Mouse (Mus musculus) kidney, adult 2 months (tissue): ENCODE measurements around the gene Zc3h12c. TPM values are rescaled to one million over a fixed set of nuclear protein-coding genes. Genes with fewer than 3 reads are reported as not detected.
A peak's percentile ranks its signal among the peaks of the same experiment; 100 is the strongest.

Experiments
- DNase-seq: peaks from one replicate; pipeline ENCODE4 v3.0.0; 2021
- H3K27ac ChIP-seq: fragments of 200-500 bp; 2 replicates; pipeline ENCODE4 v1.5.1; 2012; ENCODE audit warnings: low read depth, low read length, control low read depth, inconsistent platforms; ENCODE audit not compliant: insufficient read depth
- H3K27me3 ChIP-seq: fragments of 200-500 bp; replicated peaks from 2 replicates; pipeline ENCODE4 v1.6.1; 2012; ENCODE audit warnings: mild to moderate bottlenecking, moderate library complexity, low read length, inconsistent platforms; ENCODE audit not compliant: control insufficient read depth, insufficient read depth
- H3K36me3 ChIP-seq: fragments of 200-500 bp; 2 replicates; pipeline ENCODE4 v1.6.1; 2012; ENCODE audit warnings: mild to moderate bottlenecking, moderate library complexity, low read length, inconsistent platforms; ENCODE audit not compliant: control insufficient read depth, insufficient read depth
- H3K4me1 ChIP-seq: fragments of 200-500 bp; 2 replicates; pipeline ENCODE4 v1.6.1; 2011; ENCODE audit warnings: low read length; ENCODE audit not compliant: control insufficient read depth, insufficient read depth
- H3K4me3 ChIP-seq: fragments of 200-500 bp; 2 replicates; pipeline ENCODE4 v1.5.1; 2011; ENCODE audit warnings: mild to moderate bottlenecking, low read depth, low read length, control low read depth; ENCODE audit not compliant: insufficient read depth
- CTCF ChIP-seq: fragments of 200-500 bp; conservative IDR thresholded peaks from 2 replicates; pipeline ENCODE4 v1.5.1; 2011; ENCODE audit warnings: low read depth, mild to moderate bottlenecking, control low read depth, low read length, moderate library complexity, mixed read lengths; ENCODE audit not compliant: insufficient read depth, insufficient read length
- POLR2A ChIP-seq: fragments of 200-500 bp; IDR thresholded peaks from one replicate; pipeline ENCODE4 v1.6.1; 2011; ENCODE audit warnings: low read depth, low read length, control low read depth
- WGBS: fragments of 180-500 bp; shearing (Covaris S2); methylation state at CpG from one replicate; pipeline ENCODE4 v1.1.7; 2018; 5-methylcytosine and 5-hydroxymethylcytosine counted together
- polyA plus RNA-seq: library from polyadenylated mRNA; depleted of rRNA; stranded (reverse); fragments of >200 nt; gene quantifications from 2 replicates; pipeline ENCODE4 v1.2.3, GENCODE M21; 2012

Gene Zc3h12c
- polyA plus RNA-seq, 1 experiment, result 6.0 TPM

DNA sequence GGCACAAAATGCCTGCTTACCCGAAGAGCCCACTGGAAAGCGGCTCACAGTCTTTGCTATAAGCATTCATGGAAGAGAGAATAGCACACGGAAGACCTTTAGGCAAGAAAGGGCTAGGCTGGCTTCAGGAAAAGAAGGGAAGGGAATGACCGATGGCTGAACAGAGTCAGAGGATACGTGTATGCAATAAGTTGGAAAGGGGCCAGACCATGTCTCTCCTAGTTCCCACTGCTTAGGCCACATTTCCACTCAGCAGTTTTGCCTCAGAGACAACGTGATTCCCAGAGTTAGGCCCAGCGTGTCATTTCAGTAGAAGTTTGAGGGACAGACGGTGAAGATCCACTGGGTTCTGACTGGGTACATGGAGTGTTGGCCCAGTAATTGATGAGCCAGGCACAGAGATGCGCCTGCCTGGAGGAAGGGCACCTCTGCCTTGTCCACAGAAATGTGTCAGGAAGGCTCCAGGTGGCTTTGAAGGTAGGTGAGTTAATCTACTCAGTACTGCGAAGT lies 73.8 kb downstream of the Zc3h12c start:
- no peaks in the 10 kb centered on the region for H3K27me3 ChIP-seq
- 0 out of 2 replicates have a peak, but pooled peaks cover 8% of the 10 kb centered on the region for H3K4me1 ChIP-seq
- 67% methylated on average over 10 of the region's 10 CpGs for WGBS
- no peak overlapping the region for H3K4me3 ChIP-seq
- H3K27ac ChIP-seq, result no peak overlapping the region
- DNase-seq, result peak; percentile 36
- H3K36me3 ChIP-seq, result no peaks in the 10 kb centered on the region
- TF ChIP-seq POLR2A (no peak), CTCF (no peak)

DNA sequence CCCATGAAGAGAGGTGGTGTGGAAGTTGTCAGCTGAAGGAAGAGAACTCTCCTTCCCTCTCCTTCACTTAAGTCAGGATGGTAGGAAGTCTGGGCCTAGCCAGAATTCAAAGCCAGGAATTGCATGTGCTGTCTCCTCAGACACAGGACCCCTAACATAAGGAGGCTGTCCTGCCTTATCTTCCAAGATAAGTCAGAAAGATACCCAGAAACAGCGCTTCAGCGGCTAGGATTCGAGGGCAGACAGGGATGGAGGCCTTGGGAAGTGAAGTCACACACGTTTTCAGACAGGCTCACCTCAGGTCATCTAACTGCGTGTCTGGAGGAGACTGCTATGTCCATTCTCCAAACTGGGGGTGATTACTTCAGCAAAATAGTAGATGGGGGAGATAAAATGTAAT lies 74.4 kb downstream of the Zc3h12c start:
- no peaks in the 10 kb centered on the region for H3K27me3 ChIP-seq
- DNase-seq, result no peak
- 81% methylated on average over 5 of the region's 5 CpGs for WGBS
- H3K4me3 ChIP-seq, result no peak overlapping the region
- H3K27ac ChIP-seq, result no peak overlapping the region
- no peak for TF ChIP-seq POLR2A
- TF ChIP-seq CTCF, result no peak
- 0 out of 2 replicates have a peak, but pooled peaks cover 8% of the 10 kb centered on the region for H3K4me1 ChIP-seq
- no peaks in the 10 kb centered on the region for H3K36me3 ChIP-seq

DNA sequence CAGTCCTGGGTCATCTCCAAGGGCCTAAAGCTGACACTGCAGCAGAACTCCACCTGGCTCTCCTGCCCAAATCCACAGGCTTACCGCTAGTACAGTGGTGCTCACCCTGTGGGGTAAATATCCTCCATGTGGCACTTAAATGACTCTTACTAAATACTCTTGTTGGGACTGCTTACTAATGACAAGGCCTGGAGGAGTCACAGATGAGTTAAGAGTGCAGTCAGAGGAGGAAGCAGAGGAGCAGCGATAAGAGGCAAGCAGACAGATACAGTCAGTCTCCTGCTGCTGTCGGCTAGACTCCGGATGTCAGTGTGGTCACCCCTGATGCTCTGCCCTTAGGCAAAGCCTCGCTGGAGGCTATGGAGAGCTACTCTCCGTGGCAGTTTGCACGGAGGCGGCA lies 75.3 kb downstream of the Zc3h12c start:
- DNase-seq, result no peak

DNA sequence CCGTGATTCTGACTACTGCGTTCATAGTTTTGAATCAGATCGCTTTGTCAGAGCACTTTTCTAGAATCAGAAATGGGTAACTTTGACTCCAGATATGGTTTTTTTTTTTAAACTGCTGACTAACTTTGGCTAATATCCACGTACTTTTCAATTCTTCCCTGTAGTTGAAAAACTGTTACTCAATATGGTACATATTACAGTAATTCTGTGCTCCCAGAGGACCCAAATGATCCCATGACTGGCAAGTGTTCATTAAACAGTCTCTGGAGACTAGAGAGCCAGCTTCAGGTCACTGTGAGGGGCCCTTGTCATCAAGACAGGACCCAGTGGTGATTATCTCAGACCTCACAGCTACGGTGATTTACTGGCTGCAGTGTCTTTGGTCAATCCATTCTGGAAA lies 76.1 kb downstream of the Zc3h12c start:
- peak; percentile 20 for DNase-seq
- TF ChIP-seq POLR2A (no peak), CTCF (no peak)

More for the DNA sequence above, 75.3 kb downstream of the Zc3h12c start:
- Histone ChIP-seq H3K4me1 (0 out of 2 replicates have a peak, but pooled peaks cover 8% of the 10 kb centered on the region), H3K27ac (peak overlapping the region; percentile 24), H3K27me3 (no peaks in the 10 kb centered on the region), H3K36me3 (peaks cover under 1% of the 10 kb centered on the region), H3K4me3 (no peak overlapping the region)
- TF ChIP-seq CTCF (no peak), POLR2A (no peak)
- WGBS, result 44% methylated on average over 8 of the region's 8 CpGs

DNA sequence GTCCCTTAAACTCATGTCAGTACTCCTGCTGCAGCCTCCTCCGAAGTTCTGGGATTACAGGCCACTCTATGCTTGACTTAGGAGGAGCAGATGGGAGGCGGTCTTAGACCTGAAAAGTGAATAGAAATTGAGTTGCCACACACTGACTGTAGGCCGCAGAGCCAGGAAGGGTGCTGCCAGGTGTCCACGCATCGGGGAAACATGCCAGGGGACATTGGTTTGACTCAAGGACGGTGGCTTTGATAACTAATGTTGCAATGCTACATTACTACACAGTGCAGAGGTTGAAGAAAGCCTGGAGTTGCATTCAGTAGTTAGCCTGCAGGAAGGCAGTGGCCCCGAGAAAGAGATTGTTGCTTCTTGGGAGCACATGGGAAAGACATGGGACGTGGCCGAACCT lies 76.6 kb downstream of the Zc3h12c start:
- Histone ChIP-seq H3K27ac (no peak overlapping the region), H3K4me1 (0 out of 2 replicates have a peak, but pooled peaks cover 6% of the 10 kb centered on the region), H3K4me3 (no peak overlapping the region), H3K27me3 (no peaks in the 10 kb centered on the region), H3K36me3 (peaks cover 4% of the 10 kb centered on the region)
- TF ChIP-seq CTCF (no peak), POLR2A (no peak)
- DNase-seq, result no peak
- WGBS, result 87% methylated on average over 9 of the region's 9 CpGs

More for the DNA sequence above, 76.1 kb downstream of the Zc3h12c start:
- H3K27ac ChIP-seq, result no peak overlapping the region
- no peaks in the 10 kb centered on the region for H3K27me3 ChIP-seq
- H3K4me1 ChIP-seq, result 0 out of 2 replicates have a peak, but pooled peaks cover 8% of the 10 kb centered on the region
- WGBS, result 82% methylated on average over 5 of the region's 5 CpGs
- H3K4me3 ChIP-seq, result no peak overlapping the region
- peaks cover 3% of the 10 kb centered on the region for H3K36me3 ChIP-seq

DNA sequence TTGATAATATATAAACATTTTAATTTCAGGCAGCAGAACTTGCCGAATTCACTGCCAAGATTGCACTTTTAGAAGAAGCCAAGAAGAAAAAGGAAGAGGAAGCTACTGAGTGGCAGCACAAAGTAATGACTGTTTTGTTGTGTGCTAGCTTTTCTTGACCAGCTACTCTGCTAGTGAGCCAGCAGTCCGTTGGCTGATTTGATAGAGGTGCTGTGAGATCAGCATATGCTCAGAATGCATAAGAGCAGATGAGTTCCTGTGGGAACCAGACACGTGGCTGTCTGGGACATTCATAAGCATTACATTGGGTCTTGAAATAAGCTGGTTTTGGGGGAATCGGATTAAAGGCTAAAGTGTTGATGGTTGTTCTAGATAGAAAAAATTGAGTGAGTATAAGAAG lies 86.0 kb downstream of the Zc3h12c start:
- H3K36me3 ChIP-seq, result peaks cover 19% of the 10 kb centered on the region
- no peak overlapping the region for H3K27ac ChIP-seq
- H3K27me3 ChIP-seq, result no peaks in the 10 kb centered on the region
- 75% methylated on average over 4 of the region's 4 CpGs for WGBS
- TF ChIP-seq CTCF (no peak), POLR2A (no peak)
- no peaks in the 10 kb centered on the region for H3K4me1 ChIP-seq
- DNase-seq, result no peak
- no peak overlapping the region for H3K4me3 ChIP-seq

DNA sequence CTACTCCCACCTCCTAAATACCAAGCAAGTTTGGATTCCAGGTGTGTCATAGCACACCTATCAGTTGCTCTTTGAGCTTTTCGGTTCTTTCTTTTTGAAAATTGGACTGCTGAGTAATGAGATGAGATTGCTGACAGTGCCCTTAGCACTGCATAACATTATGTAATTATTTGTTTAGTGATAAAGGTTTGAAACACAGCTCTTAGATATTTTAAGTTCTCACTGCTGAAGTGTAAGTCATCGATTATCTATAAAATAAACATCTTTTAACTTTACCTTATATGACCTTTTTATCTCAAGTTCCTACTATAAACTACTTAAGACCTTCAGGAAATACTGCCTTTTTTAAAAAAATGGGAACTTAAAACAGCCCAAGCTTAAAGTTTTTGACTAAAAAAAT lies 86.4 kb downstream of the Zc3h12c start:
- 73% methylated on average over 2 of the region's 2 CpGs for WGBS
- peaks cover 19% of the 10 kb centered on the region for H3K36me3 ChIP-seq
- H3K27me3 ChIP-seq, result no peaks in the 10 kb centered on the region
- no peak overlapping the region for H3K27ac ChIP-seq
- no peak overlapping the region for H3K4me3 ChIP-seq
- no peak for DNase-seq
- H3K4me1 ChIP-seq, result no peaks in the 10 kb centered on the region
- no peak for TF ChIP-seq CTCF
- no peak for TF ChIP-seq POLR2A

DNA sequence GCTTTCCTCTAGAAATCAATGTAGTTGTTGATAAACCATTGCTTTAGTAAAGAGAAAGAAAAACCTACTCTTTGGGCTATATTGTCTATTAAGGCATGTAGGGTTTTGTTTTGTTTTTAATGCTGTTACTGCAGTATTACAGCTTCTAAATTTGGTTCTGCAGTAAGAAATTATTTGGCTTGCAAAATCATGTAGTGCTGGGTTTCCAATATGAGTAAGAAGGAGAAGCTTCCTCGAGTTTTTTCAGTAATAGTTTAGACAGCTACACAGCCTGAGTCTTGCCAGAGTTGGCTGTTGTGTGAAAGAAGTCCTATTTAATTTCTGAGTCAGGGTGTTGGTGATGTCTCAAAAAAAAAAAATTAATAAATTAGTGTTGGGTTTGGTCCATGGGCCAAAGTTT lies 90.7 kb downstream of the Zc3h12c start:
- no peak overlapping the region for H3K27ac ChIP-seq
- peaks cover 20% of the 10 kb centered on the region for H3K36me3 ChIP-seq
- H3K4me1 ChIP-seq, result no peaks in the 10 kb centered on the region
- no peak overlapping the region for H3K4me3 ChIP-seq
- 84% methylated on average over 1 of the region's 1 CpGs for WGBS
- TF ChIP-seq POLR2A (no peak), CTCF (no peak)
- H3K27me3 ChIP-seq, result no peaks in the 10 kb centered on the region
- no peak for DNase-seq
